Mouse (Mus musculus): ENCODE measurements at regions not wholly inside any gene's neighbourhood (a gene's known extent, or its start where the extent isn't known, plus 50 kb on each side); places are given as distances from the start of the nearest gene placed in this dataset.

DNA sequence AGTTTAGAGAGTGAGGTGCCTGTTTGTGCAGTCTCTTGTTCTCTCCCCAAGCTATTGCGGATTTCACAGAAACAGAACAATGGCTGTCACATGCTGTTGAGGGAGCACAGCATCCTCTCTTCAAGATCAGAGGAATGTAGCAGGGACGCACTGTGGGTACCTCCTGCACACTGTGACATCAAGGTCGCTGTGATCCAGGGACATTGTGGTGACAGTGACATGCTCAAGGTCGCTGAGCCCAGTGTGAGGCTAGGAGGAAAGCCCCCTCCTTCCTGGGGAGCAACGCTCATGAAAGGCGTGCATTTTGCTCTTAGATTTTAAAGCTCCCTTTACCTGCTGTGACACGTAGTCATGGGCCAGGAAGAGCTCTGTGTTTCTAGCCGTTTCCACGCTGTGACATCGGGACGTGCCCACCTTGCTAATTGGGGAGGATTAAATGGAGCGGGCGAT, 248.5 kb upstream of the Myt1l start:
- no peak for DNase-seq (ENCODE audit: low spot score in 2 of 2)

DNA sequence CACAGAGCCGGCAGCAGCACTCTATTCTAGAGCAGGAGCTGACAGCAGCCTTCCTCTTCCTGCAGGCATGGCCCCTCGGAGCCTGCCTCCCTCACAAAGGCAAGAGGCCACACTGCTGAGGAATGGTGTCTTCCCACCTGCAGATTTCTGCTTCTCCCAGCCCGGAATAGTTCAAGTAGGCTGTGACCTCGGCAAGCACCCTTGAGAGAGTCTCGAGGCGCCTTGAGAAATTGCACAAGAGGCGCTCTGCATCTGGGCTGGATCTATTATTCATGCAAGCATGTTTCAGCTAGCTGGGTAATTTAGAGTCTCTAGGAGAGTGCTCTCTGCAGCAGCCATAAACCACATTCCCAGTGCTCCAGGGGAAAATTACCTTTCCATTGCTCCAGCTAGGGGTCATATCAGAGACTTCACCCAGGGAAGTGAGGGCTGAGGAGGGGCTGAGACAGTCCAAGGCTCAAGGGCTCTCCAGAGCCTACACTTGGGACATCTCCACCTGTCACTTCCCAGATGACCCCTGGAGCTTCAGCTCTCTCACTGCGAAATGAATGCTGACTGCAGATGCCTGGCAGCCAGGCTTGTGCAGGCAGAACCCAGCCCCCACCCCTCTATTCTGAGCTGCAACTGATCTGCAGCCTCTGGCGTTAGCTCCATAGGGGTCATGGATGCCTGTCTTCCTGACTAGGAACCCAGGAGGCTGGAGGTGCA, 247.9 kb upstream of the Myt1l start:
- DNase-seq (ENCODE audit: low spot score in 2 of 2) = no peak

DNA sequence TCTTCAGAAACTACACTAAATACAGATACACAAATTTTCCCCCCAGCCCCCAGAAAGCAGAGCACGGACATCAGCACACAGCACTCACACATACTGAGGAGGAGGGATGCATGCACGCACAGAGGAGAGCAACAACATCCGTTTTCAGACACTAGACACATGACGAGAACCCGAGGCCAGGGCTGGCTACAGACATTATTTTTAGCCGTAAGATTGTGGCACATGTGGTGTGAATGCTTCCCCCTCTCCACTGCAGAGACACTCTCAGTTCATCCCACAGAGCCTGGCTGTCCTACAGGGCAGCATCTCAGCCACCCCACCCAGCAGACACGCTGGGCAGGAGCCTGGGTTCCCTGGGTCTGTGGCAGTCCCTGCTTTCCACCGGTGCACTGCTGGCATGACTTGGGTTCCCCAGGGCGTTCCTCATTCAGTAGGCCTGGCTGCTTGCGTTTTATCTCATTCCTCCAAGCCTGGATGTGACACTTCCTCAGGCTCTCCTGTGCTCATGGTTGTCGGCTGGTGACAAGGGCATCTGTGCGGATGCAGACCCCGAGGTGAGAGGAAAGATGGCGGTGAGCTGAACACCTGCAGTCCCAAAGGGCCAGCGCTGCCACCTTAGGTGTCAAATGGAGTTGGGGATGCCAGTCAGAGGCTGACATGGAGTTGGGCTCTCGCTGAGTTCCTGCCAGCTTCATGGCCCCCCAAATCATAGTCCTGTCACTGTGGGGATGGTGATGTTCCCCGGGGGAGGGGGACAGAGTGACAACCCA, 247.1 kb upstream of the Myt1l start:
- DNase-seq (ENCODE audit: low spot score in 2 of 2) = no peak

DNA sequence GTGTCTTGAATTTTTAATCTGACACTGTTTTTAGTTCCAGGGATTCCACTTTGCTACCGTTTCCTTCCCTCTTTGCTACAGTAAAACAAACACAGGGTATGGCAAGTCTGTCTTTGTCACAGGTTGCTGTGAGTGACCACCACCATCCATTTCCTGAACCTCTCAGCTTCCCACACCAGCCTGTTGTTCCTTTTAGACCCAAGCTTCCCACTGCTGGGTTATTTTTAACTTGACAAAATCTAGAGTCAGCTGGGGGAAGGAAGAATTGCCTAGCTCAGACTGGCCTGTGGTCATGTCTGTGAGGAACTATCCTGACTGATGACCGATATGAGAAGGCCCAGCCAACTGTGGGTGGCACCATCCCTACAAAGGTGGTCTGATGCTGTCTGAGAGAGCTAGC, 239.4 kb upstream of the Myt1l start:
- no peak for DNase-seq (ENCODE audit: low spot score in 2 of 2)

DNA sequence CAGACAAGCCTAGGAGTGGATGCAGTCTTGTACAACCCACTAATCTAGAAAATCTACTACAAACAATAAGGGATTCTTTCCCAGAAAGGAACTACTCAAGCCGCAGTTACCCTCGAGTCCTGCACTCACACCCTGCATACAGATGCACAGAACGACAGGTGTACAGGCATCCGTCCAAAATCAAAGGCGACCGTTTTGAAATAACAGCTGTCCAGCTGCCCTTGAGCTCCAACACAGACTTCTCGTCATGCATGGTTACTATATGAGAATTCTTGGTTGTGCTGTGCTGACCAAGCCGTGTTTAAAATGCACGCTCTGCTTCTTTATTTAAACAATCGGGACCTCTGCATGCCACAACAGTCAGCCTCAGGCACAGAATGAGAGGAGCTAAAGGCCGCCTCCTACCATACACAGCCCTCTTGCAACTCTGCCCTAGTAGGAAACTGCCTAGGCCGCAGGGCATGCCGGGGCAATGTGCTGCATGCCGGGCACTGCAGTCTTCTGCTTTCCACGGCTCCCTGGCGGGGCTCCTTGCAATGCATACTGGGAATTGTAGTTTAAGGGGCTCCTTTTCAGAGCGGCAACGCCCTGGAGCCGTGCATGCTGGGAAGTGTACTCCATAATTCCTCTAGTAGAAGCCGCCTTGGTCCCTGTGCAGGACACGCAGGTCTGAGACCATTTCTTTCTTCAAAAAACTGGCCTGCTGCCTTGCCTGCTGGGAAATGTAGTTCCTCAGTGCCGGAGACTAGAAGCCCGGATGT, 237.4 kb upstream of the Myt1l start:
- DNase-seq (ENCODE audit: low spot score in 2 of 2) = peak; percentile 80 to 91

DNA sequence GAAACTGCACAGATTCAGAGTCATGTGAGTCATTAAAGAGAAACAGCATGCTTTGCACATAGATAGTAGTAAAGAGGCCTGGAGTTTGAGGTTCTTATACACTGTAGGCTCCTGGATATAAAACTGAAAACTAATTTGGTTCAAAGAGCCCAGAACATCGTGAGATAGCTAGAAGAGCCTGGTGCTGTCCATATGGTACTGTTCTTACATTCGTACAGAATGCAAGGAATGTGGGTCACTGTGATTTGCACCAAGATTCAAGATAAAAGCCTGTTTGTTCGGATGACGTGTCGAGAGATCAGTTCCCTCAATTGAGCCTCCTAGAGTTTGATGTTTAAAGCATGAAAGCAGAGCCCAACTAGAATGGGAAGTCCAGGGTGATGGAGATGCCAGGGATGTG, 230.2 kb upstream of the Myt1l start:
- no peak for DNase-seq (ENCODE audit: low spot score in 2 of 2)

DNA sequence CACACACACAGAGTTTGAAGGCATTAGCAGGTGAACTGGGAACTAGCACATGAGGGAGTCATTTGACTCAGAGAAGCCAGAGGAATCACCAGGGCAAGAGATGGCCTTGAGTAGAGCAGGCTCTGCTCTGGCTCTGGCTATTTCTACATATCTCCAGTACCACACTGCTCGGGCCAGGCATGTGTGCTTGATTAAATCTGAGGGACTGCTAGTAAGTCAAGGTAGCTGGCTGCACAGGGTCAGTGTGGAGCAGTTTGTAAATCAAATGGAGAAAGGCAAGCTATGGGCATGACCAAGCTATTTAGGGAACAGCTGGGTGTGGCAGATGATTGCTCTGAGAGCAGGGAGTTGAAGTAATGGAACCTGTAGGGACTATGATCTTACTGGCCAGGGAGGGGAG, 212.5 kb upstream of the Myt1l start:
- no peak for DNase-seq (ENCODE audit: low spot score in 2 of 2)

DNA sequence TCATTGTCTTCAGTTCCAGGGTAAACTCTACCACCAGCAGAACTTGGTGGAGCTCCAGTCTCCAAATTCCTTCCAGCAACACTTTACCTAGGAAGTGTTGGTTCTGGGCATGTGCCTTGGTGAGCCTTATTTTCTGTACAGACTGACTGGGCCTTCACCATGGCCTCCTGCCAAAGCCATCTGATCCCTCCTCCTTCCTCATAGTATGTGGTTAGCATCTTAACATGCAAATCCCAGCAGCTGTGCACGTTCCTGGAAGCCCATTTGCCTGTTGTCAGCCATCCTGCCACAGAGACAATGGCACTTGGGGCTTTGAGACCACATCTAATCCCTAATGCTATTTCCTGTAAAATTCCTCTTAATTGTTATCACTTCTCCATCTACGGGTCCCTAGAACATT, 206.7 kb upstream of the Myt1l start:
- DNase-seq (ENCODE audit: low spot score in 2 of 2) = no peak

DNA sequence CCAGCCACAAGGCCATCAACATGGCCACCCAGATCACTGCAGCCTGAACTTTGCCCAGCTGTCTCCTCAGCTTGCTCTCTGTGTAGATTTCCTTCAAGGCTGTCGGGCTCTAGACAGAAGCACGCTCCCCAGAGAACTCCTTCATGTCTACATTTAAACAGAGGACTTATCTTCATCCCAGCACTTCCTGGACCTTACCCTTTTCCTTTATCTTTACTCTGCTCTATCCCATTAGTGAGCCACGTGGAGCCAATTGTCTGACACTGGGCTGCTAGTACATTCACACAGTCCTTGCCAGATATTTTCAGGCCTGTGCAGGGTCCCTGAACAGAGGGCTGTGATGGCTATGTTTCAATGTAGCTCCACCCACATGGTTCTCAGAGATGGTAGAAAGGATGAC, 204.7 kb upstream of the Myt1l start:
- no peak for DNase-seq (ENCODE audit: low spot score in 2 of 2)

DNA sequence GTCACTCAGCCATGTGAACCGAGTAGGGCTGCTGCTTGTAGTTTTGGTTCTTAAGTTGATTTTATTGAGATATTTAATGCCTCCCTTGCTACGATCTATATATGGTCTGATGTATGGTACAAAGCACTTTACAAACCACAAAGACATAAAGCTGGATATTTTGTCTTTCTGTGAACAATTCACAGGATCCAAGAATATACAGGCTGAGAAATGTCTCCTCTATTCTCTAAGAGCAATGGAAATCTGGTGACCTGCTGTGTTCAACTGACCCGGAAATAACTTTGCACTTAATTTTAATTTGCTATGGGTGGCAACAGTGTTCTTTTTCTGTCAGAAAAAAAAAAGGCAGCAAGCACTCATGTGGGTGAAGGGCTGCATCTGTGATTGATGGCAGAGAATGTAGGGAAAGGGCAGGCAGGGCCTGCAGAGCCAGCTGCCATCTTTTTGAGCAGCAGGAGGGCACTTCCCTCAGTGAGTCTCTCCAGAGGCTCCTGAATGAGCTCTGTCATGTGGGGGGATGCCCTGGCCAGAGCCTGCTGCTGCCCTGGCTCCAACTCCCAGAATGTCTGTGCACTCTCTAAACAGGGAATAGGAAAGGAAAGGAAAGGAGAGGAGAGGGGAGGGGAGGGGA, 192.2 kb upstream of the Myt1l start:
- no peak for DNase-seq (ENCODE audit: low spot score in 2 of 2)

DNA sequence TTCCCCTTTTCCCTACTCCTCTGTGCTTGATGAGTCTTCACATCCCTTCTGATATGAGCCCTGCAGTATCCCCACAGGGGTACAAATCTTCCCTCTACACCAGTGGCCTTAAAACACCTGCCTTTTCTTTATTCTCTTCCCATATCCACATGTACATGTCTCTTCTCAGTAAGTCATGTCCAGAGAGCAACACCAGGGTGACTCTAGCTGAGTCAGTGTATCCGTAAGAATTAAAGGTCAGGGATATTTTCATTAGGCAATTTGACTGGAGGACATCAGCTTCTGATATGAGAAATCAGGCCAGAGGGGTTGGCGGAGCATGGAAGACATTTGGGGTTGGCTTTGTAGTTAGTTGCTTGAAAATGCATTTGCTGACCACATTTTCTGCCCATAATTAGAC, 190.8 kb upstream of the Myt1l start:
- DNase-seq (ENCODE audit: low spot score in 2 of 2) = no peak

DNA sequence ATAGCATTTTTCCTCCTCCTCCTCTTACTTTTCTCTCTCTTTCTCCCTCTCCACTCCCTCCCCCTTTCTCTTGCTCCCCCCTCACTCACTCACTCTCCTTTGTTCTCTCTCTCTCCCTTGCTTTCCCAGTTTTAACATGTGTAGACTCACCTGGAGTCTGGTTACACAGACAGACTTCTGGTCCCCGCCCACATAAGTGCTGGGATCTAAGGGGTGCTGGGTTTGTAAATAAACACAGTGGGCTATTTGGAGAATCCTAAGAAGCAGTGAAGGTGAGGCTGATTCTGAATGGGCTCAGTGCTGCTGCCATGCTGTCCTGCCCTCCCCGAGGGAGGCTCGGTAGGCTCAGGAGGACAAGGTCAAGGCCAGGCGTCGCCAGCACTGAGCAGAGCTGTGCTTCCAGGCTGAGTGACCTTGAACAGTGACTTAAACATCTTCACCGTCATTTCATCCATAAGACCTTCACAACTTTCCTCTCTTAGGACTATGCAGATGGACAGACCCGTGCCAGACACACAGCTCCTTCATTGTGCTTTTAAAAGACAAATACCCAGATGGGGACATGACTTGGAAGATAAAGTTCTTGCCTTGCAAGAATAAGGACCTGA, 186.7 kb upstream of the Myt1l start:
- DNase-seq (ENCODE audit: low spot score in 2 of 2) = no peak

DNA sequence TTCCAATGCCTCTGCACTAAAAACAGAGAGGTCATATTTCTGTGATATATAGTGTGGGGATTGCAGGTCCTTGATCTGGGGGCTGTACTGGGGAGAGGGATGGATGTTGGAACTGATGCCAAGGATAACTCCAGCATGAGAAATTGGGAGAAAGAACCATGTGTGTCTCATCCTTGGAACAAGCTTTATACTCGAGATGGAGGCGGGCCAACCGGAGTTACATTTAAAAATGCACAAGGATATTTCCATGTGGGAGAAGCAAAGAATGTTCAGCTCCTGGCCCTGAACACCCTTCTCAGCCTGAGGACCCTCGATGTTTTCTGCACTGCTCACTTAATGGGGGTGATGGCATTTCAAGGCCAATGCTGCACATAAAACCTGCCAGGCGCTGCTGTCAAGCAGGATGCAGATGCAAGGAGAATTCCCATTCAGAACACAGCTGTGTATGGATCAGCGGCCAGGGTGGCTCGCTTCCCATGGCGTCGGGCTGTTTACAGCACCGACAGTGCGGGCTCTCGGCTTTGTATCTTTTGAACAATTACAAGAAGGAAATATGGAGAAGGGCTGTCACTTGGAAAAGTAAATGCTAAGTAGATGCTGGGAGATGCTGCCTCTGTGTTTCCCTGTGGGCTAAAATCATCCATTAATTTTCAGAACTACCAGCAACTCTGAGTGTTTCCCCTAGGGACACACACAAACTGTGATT, 184.9 kb upstream of the Myt1l start:
- peak in 1 of 2 experiments; percentile 21 for DNase-seq (ENCODE audit: low spot score in 2 of 2)

DNA sequence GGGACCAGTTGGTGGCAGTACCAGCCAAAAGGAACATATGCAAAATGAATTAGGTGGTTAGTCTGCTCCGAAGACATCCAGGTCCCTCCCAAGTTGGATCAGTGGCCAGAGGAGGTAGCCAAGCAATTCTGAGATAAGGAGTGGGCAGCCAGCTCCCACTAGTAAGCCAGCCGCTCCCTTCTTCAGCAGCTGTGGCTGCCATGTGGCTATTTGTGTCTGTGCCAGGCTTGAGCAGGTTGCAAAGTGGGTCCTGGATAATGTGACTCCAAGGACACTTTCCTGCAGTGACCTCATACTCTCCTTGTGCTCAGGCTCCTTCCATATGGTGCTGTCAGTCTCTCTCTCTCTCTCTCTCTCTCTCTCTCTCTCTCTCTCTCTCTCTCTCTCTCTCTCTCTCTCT, 179.5 kb upstream of the Myt1l start:
- peak in 1 of 2 experiments; percentile 25 for DNase-seq (ENCODE audit: low spot score in 2 of 2)

DNA sequence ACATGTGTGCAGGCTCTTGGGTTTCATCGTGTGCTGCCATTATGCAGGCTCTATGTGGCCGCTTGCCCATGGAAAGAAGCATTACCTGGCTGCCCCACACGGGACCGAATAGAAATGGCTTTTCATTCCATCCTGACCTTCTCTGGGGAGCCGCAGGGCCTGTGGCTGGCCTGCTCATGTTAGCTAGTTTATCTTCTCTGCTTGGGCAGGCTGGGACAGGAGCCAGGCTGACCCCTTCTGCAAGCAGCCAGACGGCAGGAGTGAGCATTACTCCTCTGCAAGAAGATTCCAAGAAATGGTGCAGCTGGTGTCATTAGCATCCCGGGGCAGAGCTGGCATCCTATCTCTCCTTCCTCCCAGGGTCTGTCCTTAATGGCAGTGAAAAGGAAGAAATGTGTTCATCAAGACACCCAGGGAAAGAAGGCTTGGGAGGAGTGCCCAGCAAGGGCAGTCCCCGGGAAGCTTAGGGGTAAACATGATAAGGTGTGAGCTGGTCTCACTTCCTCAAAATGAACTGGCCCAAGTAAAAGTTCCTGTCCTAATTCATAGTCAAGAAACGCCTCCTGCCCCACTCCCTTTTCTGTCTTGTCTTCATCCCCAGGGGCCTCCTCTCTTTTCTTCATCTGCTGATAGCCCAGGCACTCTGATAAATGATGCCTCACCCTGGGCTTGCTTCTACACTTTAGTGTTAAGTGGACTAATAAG, 178.9 kb upstream of the Myt1l start:
- no peak for DNase-seq (ENCODE audit: low spot score in 2 of 2)

DNA sequence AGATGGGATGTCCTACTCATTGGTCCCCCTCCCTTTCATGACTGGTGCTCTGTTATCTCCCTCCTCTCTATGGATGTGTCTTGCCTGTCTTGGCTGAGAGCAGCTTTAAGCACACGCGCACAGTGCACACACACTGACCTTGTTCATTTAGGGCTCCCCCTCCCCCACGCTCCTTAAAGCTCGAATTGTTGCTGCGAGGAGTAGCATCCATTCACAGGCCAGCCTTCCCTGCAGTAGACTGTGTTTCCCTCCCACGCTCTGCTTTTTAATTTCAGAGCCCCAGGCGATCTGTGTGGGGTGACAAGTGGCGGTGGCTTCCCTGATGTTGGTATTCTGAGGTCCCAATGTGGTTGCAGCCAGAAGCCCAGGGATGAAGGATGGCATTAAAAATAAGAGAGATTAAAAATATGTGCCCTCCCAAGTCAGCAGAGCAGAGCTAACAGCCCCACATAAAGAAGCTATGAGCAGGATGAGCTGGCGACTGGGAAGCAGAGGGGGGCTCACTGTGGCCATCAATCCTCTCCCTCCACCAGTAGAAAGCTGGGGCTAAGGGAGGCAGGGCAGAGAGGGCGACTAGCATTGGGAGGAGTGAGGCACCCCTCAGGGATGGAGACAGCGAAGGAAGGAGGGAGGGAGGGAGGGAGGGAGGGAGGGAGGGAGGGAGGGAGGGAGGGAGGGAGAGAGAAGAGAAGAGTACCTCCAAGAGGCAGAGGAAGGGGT, 174.2 kb upstream of the Myt1l start:
- DNase-seq (ENCODE audit: low spot score in 2 of 2) = no peak

DNA sequence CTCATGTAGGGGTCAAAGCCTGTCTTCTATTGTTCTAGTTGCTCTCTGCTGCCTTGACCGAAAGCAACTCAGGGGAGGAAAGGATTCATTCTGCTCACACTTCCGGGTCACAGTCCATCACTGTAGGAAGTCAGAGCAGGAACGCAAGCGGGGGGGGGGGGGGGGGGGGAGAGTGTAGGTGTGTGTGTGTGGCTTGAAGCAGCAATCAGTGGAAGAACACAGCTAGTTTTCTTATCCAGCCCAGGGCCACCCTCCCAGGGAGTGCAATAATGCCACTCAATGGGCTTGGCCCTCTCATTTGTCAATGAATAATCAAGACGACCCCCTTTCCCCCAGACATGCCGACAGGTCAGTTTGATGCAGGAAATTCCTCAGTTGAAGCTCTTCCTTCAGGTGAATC, 173.4 kb upstream of the Myt1l start:
- DNase-seq (ENCODE audit: low spot score in 2 of 2) = no peak

DNA sequence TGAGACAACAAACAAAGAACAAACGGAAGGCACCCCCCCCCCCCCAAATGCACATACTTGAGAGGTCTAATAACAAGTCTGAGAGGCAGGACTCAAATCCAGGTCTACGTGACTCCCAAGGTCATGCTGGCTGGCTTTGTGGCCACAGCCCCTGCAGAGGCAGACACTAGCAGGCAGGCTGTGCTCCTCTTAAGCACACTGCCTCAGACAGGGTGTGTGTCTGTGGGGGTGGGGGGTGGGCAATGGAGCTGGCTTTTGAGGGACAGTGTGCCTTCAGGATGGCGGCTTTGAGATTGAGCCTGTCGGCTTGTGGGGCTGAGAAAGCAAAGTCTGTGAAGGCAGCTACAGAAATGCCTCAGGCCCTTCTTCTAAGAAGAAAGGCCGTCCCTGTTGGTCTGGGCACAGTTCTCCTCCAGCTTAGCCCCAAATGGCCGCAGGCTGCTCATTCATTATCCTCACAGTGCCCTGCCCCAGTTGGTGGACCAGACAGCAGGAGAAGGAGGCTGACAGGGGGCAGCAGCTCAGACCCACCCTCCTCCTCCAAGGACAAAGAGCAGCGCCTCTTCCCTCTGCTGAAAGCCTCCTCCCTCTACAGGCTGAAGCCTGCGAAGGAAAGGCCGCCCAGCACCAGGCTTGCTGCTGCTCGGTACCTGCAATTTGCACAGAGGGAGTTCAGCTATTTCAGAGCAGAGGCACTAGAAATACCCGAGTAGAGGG, 171.3 kb upstream of the Myt1l start:
- no peak for DNase-seq (ENCODE audit: low spot score in 2 of 2)

DNA sequence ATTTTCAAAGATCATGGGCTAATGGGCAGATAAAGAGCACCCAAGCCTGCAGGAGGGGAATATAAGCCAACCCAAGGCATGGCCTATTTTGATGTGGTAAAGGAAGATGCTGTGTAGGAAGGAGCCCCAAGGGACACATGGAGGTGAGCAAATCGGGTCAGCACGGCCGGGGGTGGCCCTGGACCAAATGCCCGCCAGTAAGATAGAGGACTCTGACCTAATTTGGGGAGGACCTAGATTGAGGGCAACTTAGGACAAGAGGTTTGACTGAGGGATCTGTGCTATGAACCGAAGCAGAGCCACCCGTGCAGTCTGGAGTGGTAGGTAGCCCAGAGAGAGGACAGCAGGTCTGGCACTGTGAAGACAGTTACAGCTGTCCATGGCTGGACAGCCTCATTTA, 166.9 kb upstream of the Myt1l start:
- no peak for DNase-seq (ENCODE audit: low spot score in 2 of 2)

Data from gastrocnemius, postnatal 4 days (tissue).